Mouse (Mus musculus) gastrocnemius, postnatal 36 days (tissue): ENCODE results near the gene Prss54. TPM values are rescaled to one million over a fixed set of nuclear protein-coding genes. Genes with fewer than 3 reads are reported as not detected.

Experiments
- total RNA-seq, 2 experiments: library from RNA; stranded (reverse); gene quantifications; 2 replicates each; pipeline ENCODE4 v1.2.3; 2021

The Prss54 gene
- total RNA-seq, 2 experiments from 2014 or later = not detected

Other genes with a start within 250 kb of the Prss54 start
- gene Zfp319, start 244.4 kb downstream of the Prss54 start, total RNA-seq = 1 to 10 TPM; 3.1 to 3.3 TPM
- gene Usb1, start 244.1 kb downstream of the Prss54 start, total RNA-seq = 1 to 10 TPM; 4.4 to 5.7 TPM
- 10 to 100 TPM; 14.3 to 17.8 TPM for gene Mmp15, start 224.1 kb downstream of the Prss54 start, total RNA-seq
- 1 to 10 TPM; 5.8 to 6.0 TPM for gene Cfap20, start 141.5 kb downstream of the Prss54 start, total RNA-seq
- gene Csnk2a2, start 86.3 kb downstream of the Prss54 start, total RNA-seq = 10 to 100 TPM; 21.5 to 21.9 TPM
- not detected for gene Ccdc113, start 42.3 kb downstream of the Prss54 start, total RNA-seq
- gene Gins3, start 57.1 kb upstream of the Prss54 start, total RNA-seq = under 1 TPM; 0.46 to 0.54 TPM
- gene Ndrg4, start 100.6 kb upstream of the Prss54 start, total RNA-seq = 1 to 10 TPM; 4.0 to 4.8 TPM
- 10 to 100 TPM in 1 of 2 experiments, 1 to 10 TPM in 1; 9.6 to 13.3 TPM for gene Setd6, start 139.5 kb upstream of the Prss54 start, total RNA-seq
- gene Cnot1, start 231.1 kb upstream of the Prss54 start, total RNA-seq = 10 to 100 TPM; 59.0 to 63.7 TPM
- 10 to 100 TPM; 70.0 to 81.8 TPM for gene Sap18b, start 249.0 kb upstream of the Prss54 start, total RNA-seq